9 mouse cellular contexts compared by ENCODE assay signal in genomic region chr16:34806883-34807767, GRCm38 (mm10).
DNase-seq lines count a peak whose midpoint lies in the region; ATAC-seq and TF ChIP-seq lines count a peak whose summit lies in the region.
"Had no signal": no experiment of that assay in that cellular context is flagged by ENCODE, and none has a peak within 500 bp of the region (broad histone marks: within the 10 kb centered on the region; RNA-seq: fewer than 3 reads in every experiment).

No protein-coding gene starts in this region.

- DNase-seq in forebrain, embryonic 10.5 days (ENCODE audit: extremely low spot score, low spot score), result peak; percentile 42
- DNase-seq in forebrain, postnatal 0 days, result no peak
- DNase-seq in gastrocnemius, postnatal 25 days, result peak; percentile 71
- peak; percentile 43 to 59 for DNase-seq in lung, adult 18-20 months
- no peak for DNase-seq in frontal cortex, postnatal 36 days (ENCODE audit: low spot score in 2 of 2)

- H3K4me3 ChIP-seq in forebrain, embryonic 10.5 days, result peak overlapping the region; percentile 24
- H3K4me3 ChIP-seq in forebrain, postnatal 0 days (ENCODE audit: low read depth, low read length), result no peak overlapping the region
- H3K4me3 ChIP-seq in intestine, postnatal 0 days (ENCODE audit: low read depth, low read length), result no peak overlapping the region
- no peak overlapping the region for H3K4me3 ChIP-seq in stomach, embryonic 15.5 days (replicated peaks)
- H3K4me3 ChIP-seq: neural tube, embryonic 13.5 days had no signal

- whole genome bisulfite sequencing in forebrain, embryonic 10.5 days, result 9% methylated on average over 16 of the region's 16 CpGs
- 19% methylated on average over 16 of the region's 16 CpGs for WGBS in forebrain, postnatal 0 days
- 28% methylated on average over 16 of the region's 16 CpGs for whole genome bisulfite sequencing in intestine, postnatal 0 days
- WGBS in stomach, embryonic 15.5 days, result 44% methylated on average over 16 of the region's 16 CpGs

- 0 out of 2 replicates have a peak, but pooled peaks cover 2% of the 10 kb centered on the region for H3K36me3 ChIP-seq in forebrain, embryonic 10.5 days (replicated peaks)
- no peaks in the 10 kb centered on the region for H3K36me3 ChIP-seq in forebrain, postnatal 0 days (ENCODE audit: insufficient read depth)
- H3K36me3 ChIP-seq in intestine, postnatal 0 days (ENCODE audit: control insufficient read depth, insufficient read depth), result no peaks in the 10 kb centered on the region
- H3K36me3 ChIP-seq in stomach, embryonic 15.5 days, result no peaks in the 10 kb centered on the region
- H3K36me3 ChIP-seq: neural tube, embryonic 13.5 days had no signal

- H3K9ac ChIP-seq in forebrain, postnatal 0 days, result no peak overlapping the region
- H3K9ac ChIP-seq in intestine, postnatal 0 days (ENCODE audit: low read depth, low read length), result no peak overlapping the region
- no peak overlapping the region for H3K9ac ChIP-seq in stomach, embryonic 15.5 days
- H3K9ac ChIP-seq: neural tube, embryonic 13.5 days had no signal

- peaks cover 3% of the 10 kb centered on the region; the same call in 1 of the 2 replicates for H3K9me3 ChIP-seq in forebrain, embryonic 10.5 days
- H3K9me3 ChIP-seq in forebrain, postnatal 0 days (ENCODE audit: low read length), result no peaks in the 10 kb centered on the region
- no peaks in the 10 kb centered on the region for H3K9me3 ChIP-seq in intestine, postnatal 0 days (ENCODE audit: control insufficient read depth)
- no peaks in the 10 kb centered on the region for H3K9me3 ChIP-seq in stomach, embryonic 15.5 days
- H3K9me3 ChIP-seq: neural tube, embryonic 13.5 days had no signal

- peak overlapping the region; percentile 54 for H3K27ac ChIP-seq in forebrain, embryonic 10.5 days
- no peak overlapping the region for H3K27ac ChIP-seq in forebrain, postnatal 0 days (ENCODE audit: low read depth, low read length)
- no peak overlapping the region for H3K27ac ChIP-seq in intestine, postnatal 0 days (ENCODE audit: low read depth, low read length)
- no peak overlapping the region for H3K27ac ChIP-seq in stomach, embryonic 15.5 days
- H3K27ac ChIP-seq: neural tube, embryonic 13.5 days had no signal

- no peak for ATAC-seq in forebrain, postnatal 0 days
- peak; percentile 47; the same call in 1 of the 2 replicates for ATAC-seq in intestine, postnatal 0 days
- ATAC-seq in stomach, embryonic 15.5 days (ENCODE audit: insufficient read depth, low FRiP score, low read depth), result no peak; the same call in 1 of the 2 replicates
- ATAC-seq in inflammation-experienced regulatory T-cells, adult 6 months, result no peak

- no peak for TF ChIP-seq CTCF in forebrain, postnatal 0 days (IDR thresholded peaks at IDR 0.05; ENCODE audit: low read depth)
- TF ChIP-seq CTCF in intestine, postnatal 0 days (IDR thresholded peaks at IDR 0.05; ENCODE audit: low read depth), result no peak

- H3K4me1 ChIP-seq in forebrain, embryonic 10.5 days, result peaks cover 49% of the 10 kb centered on the region
- H3K4me1 ChIP-seq in forebrain, postnatal 0 days (ENCODE audit: insufficient read depth), result no peaks in the 10 kb centered on the region
- no peaks in the 10 kb centered on the region for H3K4me1 ChIP-seq in intestine, postnatal 0 days (replicated peaks; ENCODE audit: control insufficient read depth, insufficient read depth, low read length)
- peaks cover 12% of the 10 kb centered on the region; the same call in 1 of the 2 replicates for H3K4me1 ChIP-seq in stomach, embryonic 15.5 days

- H3K4me2 ChIP-seq in forebrain, postnatal 0 days (ENCODE audit: low read depth), result no peak overlapping the region
- H3K4me2 ChIP-seq in intestine, postnatal 0 days (replicated peaks; ENCODE audit: low read depth), result peak overlapping the region; percentile 35
- H3K4me2 ChIP-seq in stomach, embryonic 15.5 days, result 0 out of 2 replicates have a peak overlapping the region, but pooled peaks have one; percentile 11
- H3K4me2 ChIP-seq: neural tube, embryonic 13.5 days had no signal

- peaks cover 31% of the 10 kb centered on the region for H3K27me3 ChIP-seq in forebrain, embryonic 10.5 days (ENCODE audit: poor library complexity, severe bottlenecking)
- no peaks in the 10 kb centered on the region for H3K27me3 ChIP-seq in forebrain, postnatal 0 days (ENCODE audit: insufficient read depth, low read length)
- H3K27me3 ChIP-seq in intestine, postnatal 0 days (replicated peaks; ENCODE audit: control insufficient read depth, insufficient read depth, low read length), result no peaks in the 10 kb centered on the region
- H3K27me3 ChIP-seq in stomach, embryonic 15.5 days (replicated peaks), result no peaks in the 10 kb centered on the region

Comparison
In these comparisons a context has a peak if more than half of its experiments do, and no peak if none do; other contexts are left out.
1. DNase-seq: peak in forebrain, embryonic 10.5 days (single experiment), gastrocnemius, postnatal 25 days (single experiment) and lung, adult 18-20 months (2 of 2); none in forebrain, postnatal 0 days (single experiment) and frontal cortex, postnatal 36 days (0 of 2).